Comparison of ENCODE assay signal across 8 mouse cellular contexts in genomic region chr12:109053020-109053806, GRCm38 (mm10). TPM values are rescaled to one million over a fixed set of nuclear protein-coding genes. Genes with fewer than 3 reads are reported as not detected.
A peak's percentile ranks its signal among the peaks of the same experiment; 100 is the strongest.
DNase-seq lines count a peak whose midpoint lies in the region; ATAC-seq lines count a peak whose summit lies in the region.

No protein-coding gene starts in this region.

- H3K4me2 ChIP-seq in kidney, embryonic 16.5 days (replicated peaks; ENCODE audit: low read depth, low read length) = peak overlapping the region; percentile 94
- H3K4me2 ChIP-seq in hindbrain, embryonic 13.5 days = peak overlapping the region; percentile 94
- peak overlapping the region; percentile 95 for H3K4me2 ChIP-seq in midbrain, embryonic 15.5 days

- DNase-seq in kidney, adult 18-20 months = no peak
- peak; percentile 54 for DNase-seq in embryo, embryonic 9.5 days (ENCODE audit: extremely low spot score)
- DNase-seq in right cerebral cortex, adult 18-20 months = no peak
- no peak for DNase-seq in spleen, adult 12 weeks (ENCODE audit: low spot score)
- DNase-seq in urinary bladder, postnatal 14 days (ENCODE audit: low spot score) = no peak

- H3K27me3 ChIP-seq in kidney, embryonic 16.5 days (ENCODE audit: insufficient read depth, low read length) = peaks cover 66% of the 10 kb centered on the region
- peaks cover 87% of the 10 kb centered on the region for H3K27me3 ChIP-seq in hindbrain, embryonic 13.5 days
- peaks cover 66% of the 10 kb centered on the region for H3K27me3 ChIP-seq in midbrain, embryonic 15.5 days (replicated peaks)

- WGBS in kidney, embryonic 16.5 days = under 1% methylated on average over 99 of the region's 105 CpGs
- under 1% methylated on average over 86 of the region's 105 CpGs for WGBS in hindbrain, embryonic 13.5 days
- WGBS in midbrain, embryonic 15.5 days = under 1% methylated on average over 78 of the region's 105 CpGs

- H3K27ac ChIP-seq in kidney, embryonic 16.5 days (ENCODE audit: low read length) = no peak overlapping the region
- no peak overlapping the region for H3K27ac ChIP-seq in hindbrain, embryonic 13.5 days
- H3K27ac ChIP-seq in midbrain, embryonic 15.5 days = no peak overlapping the region

- peak overlapping the region; percentile 57 for H3K9ac ChIP-seq in kidney, embryonic 16.5 days (replicated peaks; ENCODE audit: low read length)
- peak overlapping the region; percentile 78 for H3K9ac ChIP-seq in hindbrain, embryonic 13.5 days
- H3K9ac ChIP-seq in midbrain, embryonic 15.5 days = peak overlapping the region; percentile 45

- H3K36me3 ChIP-seq in kidney, embryonic 16.5 days (ENCODE audit: insufficient read depth, low read length) = no peaks in the 10 kb centered on the region
- H3K36me3 ChIP-seq in hindbrain, embryonic 13.5 days = no peaks in the 10 kb centered on the region
- no peaks in the 10 kb centered on the region for H3K36me3 ChIP-seq in midbrain, embryonic 15.5 days (replicated peaks)

- H3K9me3 ChIP-seq in kidney, embryonic 16.5 days (ENCODE audit: low read length) = no peaks in the 10 kb centered on the region
- H3K9me3 ChIP-seq in hindbrain, embryonic 13.5 days = no peaks in the 10 kb centered on the region
- H3K9me3 ChIP-seq in midbrain, embryonic 15.5 days = no peaks in the 10 kb centered on the region

- H3K4me1 ChIP-seq in kidney, embryonic 16.5 days (ENCODE audit: insufficient read depth, low read length) = peaks cover 10% of the 10 kb centered on the region
- peaks cover 34% of the 10 kb centered on the region for H3K4me1 ChIP-seq in hindbrain, embryonic 13.5 days (replicated peaks)
- H3K4me1 ChIP-seq in midbrain, embryonic 15.5 days = peaks cover 26% of the 10 kb centered on the region

- ATAC-seq in kidney, embryonic 16.5 days (ENCODE audit: low FRiP score, low TSS enrichment) = peak; percentile 22; the same call in 1 of the 2 replicates
- ATAC-seq in hindbrain, embryonic 13.5 days (ENCODE audit: low FRiP score) = 0 out of 2 replicates have a peak, but pooled peaks have one; percentile 44
- 0 out of 2 replicates have a peak, but pooled peaks have one; percentile 33 for ATAC-seq in midbrain, embryonic 15.5 days (replicated peaks)

- H3K4me3 ChIP-seq in kidney, embryonic 16.5 days (ENCODE audit: low read length) = peak overlapping the region; percentile 56
- H3K4me3 ChIP-seq in hindbrain, embryonic 13.5 days = peak overlapping the region; percentile 53
- H3K4me3 ChIP-seq in midbrain, embryonic 15.5 days = peak overlapping the region; percentile 50

RNA-seq across cellular contexts. Expression of gene Begain, which starts 14.8 kb away (rescaled TPM):
- polyA plus RNA-seq in kidney, embryonic 16.5 days (2015; fragmentation: Nextera tagmentation; extraction: Ambion mirVana) = 3.4 and 3.7 TPM in 2 replicates
- polyA plus RNA-seq in hindbrain, embryonic 13.5 days (2015; fragmentation: Nextera tagmentation; extraction: Ambion mirVana) = 21.3 and 23.2 TPM in 2 replicates
- polyA plus RNA-seq in midbrain, embryonic 15.5 days (2015; fragmentation: Nextera tagmentation; extraction: Ambion mirVana) = 30.8 and 34.0 TPM in 2 replicates
